Mouse (Mus musculus): Measurements from ENCODE around the gene Tdrd12.
"Not testable (repeated sequence)": the region's sequence is repeated elsewhere in the genome, so short reads cannot be mapped to it uniquely, and the experiment has no call there.

Tdrd12 gene

DNA sequence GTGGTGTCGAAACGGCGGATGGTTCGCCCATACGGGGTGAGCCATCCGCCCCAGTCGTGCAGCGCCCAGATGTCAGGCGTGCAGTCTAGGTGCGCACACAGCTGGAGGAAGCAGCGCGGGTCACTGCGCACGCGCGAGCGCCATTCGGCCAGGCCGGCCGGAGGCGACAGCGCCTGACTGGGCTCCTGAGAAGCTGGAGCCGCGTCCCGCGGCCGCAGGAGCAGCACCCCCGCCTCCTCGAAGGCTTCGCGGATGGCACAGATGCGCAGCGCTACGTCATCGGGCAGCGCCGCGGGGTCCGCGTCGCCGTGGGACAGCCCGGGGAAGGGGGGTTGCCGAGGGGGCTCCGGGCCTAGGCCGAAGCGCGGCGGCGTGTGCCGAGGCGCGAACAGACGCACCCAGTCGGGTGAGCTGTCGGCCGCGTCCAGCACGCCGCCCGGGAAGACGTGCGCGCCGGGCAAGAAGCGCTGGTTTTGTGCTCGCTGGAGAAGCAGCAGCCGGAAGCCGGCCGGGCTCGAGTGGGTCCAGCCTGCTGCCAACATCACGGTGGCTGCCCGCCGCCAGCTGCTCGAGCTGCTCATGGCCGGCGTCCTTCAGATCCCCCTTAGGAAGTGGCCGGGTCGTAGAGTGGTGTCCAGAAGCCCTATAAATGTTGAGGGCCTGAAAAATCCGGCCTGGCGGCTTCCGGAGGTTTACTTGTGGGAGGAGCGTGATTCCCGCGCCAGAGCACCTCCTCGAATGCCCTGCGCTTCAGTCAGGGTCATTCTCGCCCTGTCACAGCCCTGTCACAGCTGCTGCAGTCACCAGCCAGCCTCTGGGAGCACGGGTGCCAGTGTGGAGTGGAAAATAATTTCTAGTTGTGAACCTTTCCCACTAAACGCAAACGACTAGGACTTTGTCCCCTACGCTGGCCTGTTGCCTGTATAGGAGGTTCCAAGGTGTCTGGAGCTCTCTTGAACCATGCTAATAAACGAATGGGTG, 18.0 kb upstream of the Tdrd12 start:
- peak; percentile 90 for DNase-seq (ENCODE audit: low read depth, low spot score)

DNA sequence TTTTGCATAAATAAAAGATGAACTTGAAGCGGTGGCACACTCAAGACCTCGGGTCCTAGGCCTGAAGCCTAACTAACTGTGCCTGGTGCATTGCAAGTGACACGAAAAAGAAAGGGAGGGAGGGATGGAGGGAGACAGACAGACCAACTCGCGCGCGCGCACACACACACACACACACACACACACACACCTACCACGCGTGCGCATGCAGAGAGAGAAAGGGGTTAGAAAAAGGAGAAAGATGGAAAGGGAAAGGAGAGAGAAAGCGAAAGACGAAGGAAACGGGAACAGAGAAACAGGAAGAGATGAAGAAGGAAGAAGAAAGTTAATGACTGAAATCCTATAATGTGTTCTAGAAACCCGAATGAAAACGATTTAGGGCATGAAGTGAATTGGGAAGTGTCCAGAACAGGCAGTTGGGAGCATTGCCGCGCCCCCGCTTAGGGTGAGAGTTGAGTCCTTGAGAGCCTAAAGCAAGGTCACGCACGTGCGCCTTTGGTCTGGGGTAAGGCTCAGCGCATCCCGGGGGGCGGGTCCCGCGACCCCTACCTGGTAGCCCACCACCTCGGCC, 17.1 kb upstream of the Tdrd12 start:
- peak; percentile 14 for DNase-seq (ENCODE audit: low read depth, low spot score)

- DNase-seq (ENCODE audit: low read depth, low spot score), result no peak
Measured at GRCm38 (mm10) chr7:35553751-35554604, 16.4 kb upstream of the Tdrd12 start.

- DNase-seq (ENCODE audit: low read depth, low spot score), result peak; percentile 50
Measured at GRCm38 (mm10) chr7:35545881-35546280, 8.3 kb upstream of the Tdrd12 start.

DNA sequence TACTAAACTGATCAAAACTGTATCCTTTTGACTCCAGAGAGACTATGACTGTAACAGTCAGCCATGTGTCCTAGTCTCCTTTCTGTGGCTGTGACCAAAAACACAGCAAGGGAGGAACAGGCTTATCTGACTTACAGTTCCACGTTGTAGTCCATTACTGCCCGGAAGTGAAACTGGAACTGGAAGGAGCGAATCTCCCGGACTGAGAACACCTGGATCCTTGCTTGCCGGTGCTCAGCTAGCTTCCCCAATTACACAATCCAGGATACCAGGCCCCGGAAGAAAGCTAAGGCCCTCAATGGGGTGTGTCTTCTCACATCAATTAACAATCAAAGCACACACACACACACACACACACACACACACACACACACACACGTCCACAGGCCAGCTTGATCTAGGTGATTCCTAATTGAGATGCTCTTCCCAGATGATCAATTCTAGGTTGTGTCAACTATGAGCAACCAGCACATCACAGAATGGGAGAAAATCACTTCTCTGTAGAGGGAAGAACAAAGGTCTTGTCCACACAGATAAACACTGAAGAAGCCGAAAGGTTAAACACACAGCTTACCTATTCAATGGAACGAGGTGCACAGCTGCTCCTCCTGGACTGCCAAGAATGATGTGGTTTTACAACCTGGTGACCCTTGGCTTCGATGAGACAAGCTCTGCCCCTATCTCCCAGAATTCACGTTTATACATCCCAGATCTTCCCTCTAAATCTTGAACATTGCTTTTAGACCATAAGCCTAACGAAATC, 1.6 kb downstream of the Tdrd12 start:
- no peak for DNase-seq (ENCODE audit: low read depth, low spot score)

DNA sequence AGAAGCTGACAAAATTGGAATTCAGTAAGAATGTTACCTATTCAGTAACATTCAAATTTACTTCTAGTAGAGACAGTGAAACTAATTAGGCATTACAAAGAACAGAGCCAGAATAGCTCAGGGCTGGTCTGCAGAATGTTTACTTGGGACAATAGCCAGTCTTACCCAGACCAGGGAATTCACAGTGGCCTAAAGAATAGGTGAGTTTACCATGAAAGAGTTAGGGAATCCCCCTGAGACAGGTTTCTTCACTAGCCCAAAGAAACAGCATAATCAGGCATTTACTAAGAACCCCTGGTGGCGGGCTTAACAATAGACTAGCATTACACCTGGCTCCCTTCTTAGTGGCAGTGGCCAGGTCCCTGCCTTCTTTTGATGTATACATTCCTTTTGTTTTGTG, 7.0 kb downstream of the Tdrd12 start:
- not testable (repeated sequence) for DNase-seq (ENCODE audit: low read depth, low spot score)

GRCm38 (mm10) chr7:35530026-35530425, 7.5 kb downstream of the Tdrd12 start:
- no peak for DNase-seq (ENCODE audit: low read depth, low spot score)

DNA sequence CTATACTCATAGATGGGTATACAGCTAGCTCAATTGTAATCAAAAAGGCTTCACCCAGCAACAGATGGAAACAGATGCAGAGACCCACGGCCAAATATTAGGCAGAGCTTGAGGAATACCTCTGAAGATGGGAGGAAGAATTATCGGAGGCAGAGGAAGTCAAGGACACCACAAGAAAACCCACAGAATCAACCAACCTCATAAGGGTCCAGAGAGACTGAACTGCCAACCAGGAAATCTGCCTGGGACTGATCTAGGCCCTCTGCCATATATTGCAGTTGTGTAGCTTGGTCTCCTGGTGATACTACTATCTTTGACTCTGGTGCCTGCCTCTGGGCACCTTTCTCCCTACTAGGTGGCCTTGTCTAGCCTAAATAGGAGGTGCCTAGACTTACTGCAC, 10.8 kb downstream of the Tdrd12 start:
- no peak for DNase-seq (ENCODE audit: low read depth, low spot score)

DNA sequence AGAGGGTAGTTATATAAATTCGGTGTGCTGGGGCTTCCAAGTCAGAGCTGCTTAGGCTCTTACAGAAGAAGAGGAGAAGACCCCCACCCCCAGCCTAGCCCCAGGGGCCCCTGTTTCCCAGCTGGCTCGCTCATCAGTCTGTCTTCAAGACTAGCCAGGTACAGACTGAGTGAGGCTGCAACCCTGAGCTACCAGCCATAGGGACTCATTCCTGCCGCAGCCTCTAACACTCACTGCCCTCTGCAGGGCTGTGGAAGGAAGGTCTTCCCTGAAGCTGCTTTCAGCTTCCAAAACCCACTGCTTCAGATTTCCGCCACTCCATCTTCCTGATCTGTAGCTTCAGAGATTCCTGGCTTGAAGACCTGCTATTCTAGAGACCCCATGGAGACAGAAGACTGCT, 35.5 kb downstream of the Tdrd12 start:
- DNase-seq (ENCODE audit: low read depth, low spot score), result no peak

- no peak for DNase-seq (ENCODE audit: low read depth, low spot score)
Measured at GRCm38 (mm10) chr7:35497516-35497915, 40.0 kb downstream of the Tdrd12 start.

- no peak for DNase-seq (ENCODE audit: low read depth, low spot score)
Measured at GRCm38 (mm10) chr7:35491005-35491404, 46.5 kb downstream of the Tdrd12 start.

DNA sequence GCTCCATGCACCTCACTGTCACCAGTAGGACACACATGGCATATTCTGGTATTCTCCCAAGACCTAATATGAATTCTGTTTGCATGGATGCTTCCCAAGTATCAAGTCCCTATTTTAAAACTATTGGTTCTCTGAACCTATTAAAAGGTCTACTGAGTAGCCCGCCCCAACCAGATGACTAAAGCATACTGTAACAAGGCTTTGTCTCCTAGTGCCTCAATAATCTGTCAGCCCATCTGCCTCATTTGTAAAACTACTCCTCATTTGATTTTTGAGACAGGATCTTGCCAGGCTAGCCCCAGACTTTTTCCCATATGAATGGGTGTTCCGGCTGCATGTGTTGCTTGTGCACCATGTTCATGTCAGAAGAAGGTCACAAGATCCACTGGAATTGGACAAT, 47.4 kb downstream of the Tdrd12 start:
- no peak for DNase-seq (ENCODE audit: low read depth, low spot score)

DNA sequence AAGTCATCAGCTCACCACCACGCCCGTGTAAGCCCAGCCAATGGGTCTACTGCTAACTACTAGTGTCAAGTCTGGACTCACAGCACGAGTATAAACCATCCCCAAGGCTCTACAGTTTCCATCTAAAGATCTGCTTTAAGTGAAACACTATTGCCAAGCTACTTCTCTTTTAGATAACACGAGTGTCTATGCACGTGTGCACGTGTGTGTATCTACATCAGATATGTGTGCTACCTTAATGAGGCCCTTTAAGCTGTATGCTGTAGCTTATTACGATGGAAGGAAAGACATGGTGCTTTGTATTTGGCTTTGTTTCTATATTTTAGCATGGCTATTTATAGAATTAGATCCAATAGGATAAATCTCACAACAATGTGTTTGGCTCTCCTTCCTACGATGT, 51.0 kb downstream of the Tdrd12 start:
- DNase-seq (ENCODE audit: low read depth, low spot score), result no peak

DNA sequence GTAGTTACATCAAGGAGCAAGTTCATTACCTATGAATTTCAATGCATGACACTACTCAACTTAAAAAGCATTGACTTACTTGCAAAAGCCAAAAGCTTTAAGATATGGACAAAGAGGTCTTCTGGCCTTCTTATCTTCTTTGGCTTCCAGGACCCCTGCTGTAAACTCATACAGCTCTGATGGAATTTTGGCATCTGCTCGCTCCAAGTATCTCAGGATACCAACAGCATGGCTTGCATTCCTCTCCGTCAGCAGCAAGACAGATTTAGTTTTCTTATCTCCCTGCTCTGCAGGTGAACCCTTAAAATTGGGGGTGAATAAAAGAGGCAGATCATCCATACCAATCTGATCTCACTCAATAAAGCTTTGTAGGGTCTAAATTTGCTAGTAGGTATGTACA, 52.4 kb downstream of the Tdrd12 start:
- no peak for DNase-seq (ENCODE audit: low read depth, low spot score)

GRCm38 (mm10) chr7:35476457-35476856, 61.1 kb downstream of the Tdrd12 start:
- no peak for DNase-seq (ENCODE audit: low read depth, low spot score)

DNA sequence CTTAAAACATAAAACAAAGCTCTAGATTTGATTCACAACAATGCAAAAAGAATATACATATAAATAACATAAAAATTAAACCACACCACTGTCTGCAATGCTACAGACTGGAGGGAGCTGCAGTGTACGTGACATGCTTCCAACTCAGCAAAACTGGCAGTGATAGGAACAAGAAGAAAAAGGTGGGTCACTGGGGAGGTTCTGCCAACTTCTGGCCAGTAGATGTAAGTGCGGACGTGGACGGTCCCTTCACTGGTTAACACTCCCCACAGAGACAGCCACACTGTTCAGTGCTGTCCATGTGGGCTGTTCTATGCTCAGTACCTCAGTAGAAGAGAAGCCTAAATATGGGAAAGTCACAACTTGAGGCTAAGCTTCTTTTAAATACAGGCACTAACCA, 66.8 kb downstream of the Tdrd12 start:
- no peak for DNase-seq (ENCODE audit: low read depth, low spot score)

- DNase-seq (ENCODE audit: low read depth, low spot score), result no peak
Measured at GRCm38 (mm10) chr7:35467856-35468255, 69.7 kb downstream of the Tdrd12 start.

- DNase-seq (ENCODE audit: low read depth, low spot score), result no peak
Measured at GRCm38 (mm10) chr7:35465027-35465426, 72.5 kb downstream of the Tdrd12 start.

DNA sequence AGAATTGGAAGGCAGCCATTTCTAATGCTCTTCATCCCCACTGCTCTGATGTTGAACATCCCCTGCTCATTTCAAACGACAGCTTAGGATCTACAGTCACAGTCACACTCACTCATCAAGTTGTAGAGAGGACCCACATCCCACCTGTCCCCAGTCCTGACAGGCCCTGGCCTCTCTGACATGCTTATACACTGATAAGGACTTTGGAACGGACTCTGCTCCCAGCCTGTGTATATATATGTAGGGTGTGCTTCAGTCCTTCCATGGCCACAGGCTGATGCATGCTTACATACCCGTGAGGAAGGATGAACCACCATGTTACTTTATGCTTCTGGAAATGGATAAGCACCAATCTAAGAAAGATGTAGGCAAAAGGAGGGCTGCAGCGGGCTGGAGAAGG, 76.6 kb downstream of the Tdrd12 start:
- DNase-seq (ENCODE audit: low read depth, low spot score), result no peak

DNA sequence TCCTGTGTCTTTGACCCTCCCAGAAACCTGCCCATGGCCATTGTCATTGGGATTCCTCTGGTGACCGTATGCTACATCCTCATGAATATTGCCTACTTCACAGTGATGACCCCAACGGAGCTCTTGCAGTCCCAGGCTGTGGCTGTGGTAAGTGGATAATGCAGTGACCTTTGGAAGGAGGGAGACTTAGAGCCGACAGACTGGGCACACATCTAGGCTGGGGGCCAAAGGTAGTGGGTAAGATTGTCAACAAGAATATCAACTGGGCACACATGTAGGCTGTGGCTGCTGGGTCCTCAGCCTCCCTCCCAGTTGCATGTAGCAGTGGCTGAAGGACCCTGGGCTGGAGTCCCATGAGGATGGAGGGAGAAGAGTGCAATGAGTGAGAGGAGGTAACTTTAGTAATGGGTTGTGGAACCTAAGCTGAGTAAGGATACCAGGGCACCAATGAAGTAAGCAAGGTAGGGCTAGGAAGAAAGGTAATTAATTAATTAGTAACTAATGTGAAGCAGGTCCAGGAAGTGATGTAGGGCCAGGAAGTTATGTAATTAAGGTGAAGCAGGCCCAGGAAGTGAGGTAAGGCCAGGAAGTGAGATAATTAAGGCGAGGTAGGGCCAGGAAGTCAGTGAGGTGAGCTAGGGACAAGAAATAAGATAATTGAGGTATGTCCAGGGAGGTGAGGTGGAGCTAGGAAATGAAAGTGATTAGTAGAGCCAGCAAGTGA, 81.3 kb downstream of the Tdrd12 start:
- DNase-seq (ENCODE audit: low read depth, low spot score), result no peak

DNA sequence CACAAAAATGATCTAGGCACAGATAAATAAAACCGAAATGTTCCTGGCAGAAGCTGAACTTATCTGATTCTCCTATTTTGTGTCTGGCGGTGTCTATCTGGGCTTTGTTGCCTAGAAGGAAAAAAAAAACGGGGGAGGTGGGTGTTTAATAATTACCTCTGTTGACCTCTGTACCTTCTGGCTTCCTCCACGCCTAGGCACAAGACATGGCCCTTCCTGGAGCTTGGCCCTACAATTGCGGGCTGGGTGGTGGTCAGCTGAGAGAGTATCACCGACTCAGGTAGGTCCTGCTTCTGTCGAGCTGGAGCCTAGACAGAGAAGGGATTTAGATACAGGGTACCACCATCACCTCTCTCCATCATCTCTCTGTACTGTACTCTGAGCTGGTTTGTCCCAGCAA, 88.7 kb downstream of the Tdrd12 start:
- DNase-seq (ENCODE audit: low read depth, low spot score), result no peak

Data from embryo, embryonic 11.5 days (tissue).